8 mouse cellular contexts compared by ENCODE assay signal in genomic region chr11:115509773-115510506, GRCm38 (mm10). TPM values are rescaled to one million over a fixed set of nuclear protein-coding genes. Genes with fewer than 3 reads are reported as not detected.
DNase-seq lines count a peak whose midpoint lies in the region; ATAC-seq and TF ChIP-seq lines count a peak whose summit lies in the region.

No protein-coding gene starts in this region.

- no peaks in the 10 kb centered on the region for H3K9me3 ChIP-seq in heart, embryonic 14.5 days (ENCODE audit: control insufficient read depth, low read length)
- no peaks in the 10 kb centered on the region for H3K9me3 ChIP-seq in liver, embryonic 14.5 days (ENCODE audit: control insufficient read depth, low read length)

- H3K9ac ChIP-seq in heart, adult 2 months (ENCODE audit: low read depth, low read length) = no peak overlapping the region
- H3K9ac ChIP-seq in heart, embryonic 14.5 days (ENCODE audit: low read length) = peak overlapping the region; percentile 98
- H3K9ac ChIP-seq in liver, embryonic 14.5 days (replicated peaks) = peak overlapping the region; percentile 63

- intact Hi-C loops in heart, adult 2 months (cut with DNase I) = no loop called here
- intact Hi-C loops in heart, postnatal 25 days (cut with DNase I) = no loop called here

- TF ChIP-seq POLR2A in heart, adult 2 months (IDR thresholded peaks at IDR 0.05; ENCODE audit: insufficient read depth, low read depth, low read length) = no peak

- H3K4me2 ChIP-seq in heart, embryonic 14.5 days (ENCODE audit: low read length) = peak overlapping the region; percentile 79
- peak overlapping the region; percentile 99 for H3K4me2 ChIP-seq in liver, embryonic 14.5 days (ENCODE audit: low read depth)

- no peaks in the 10 kb centered on the region for H3K27me3 ChIP-seq in heart, adult 2 months (ENCODE audit: control insufficient read depth, insufficient read depth, low read length)
- no peaks in the 10 kb centered on the region for H3K27me3 ChIP-seq in heart, embryonic 14.5 days (ENCODE audit: control insufficient read depth, insufficient read depth, low read length)
- no peaks in the 10 kb centered on the region for H3K27me3 ChIP-seq in liver, embryonic 14.5 days (ENCODE audit: control insufficient read depth, insufficient read depth, low read length)

- WGBS in heart, adult 2 months = 21% methylated on average over 6 of the region's 6 CpGs
- 22% methylated on average over 6 of the region's 6 CpGs for WGBS in heart, embryonic 14.5 days
- WGBS in liver, embryonic 14.5 days (ENCODE audit: insufficient replicate concordance) = 28% methylated on average over 6 of the region's 6 CpGs

- H3K27ac ChIP-seq in heart, adult 2 months = peak overlapping the region; percentile 11; the same call in 1 of the 2 replicates
- H3K27ac ChIP-seq in heart, embryonic 14.5 days (replicated peaks in 1 of 2; ENCODE audit: control insufficient read depth in 1 of 2, insufficient read depth in 1 of 2, low read depth in 2 of 2, low read length in 2 of 2) = peak overlapping the region; percentile 64 to 70
- peak overlapping the region; percentile 92 for H3K27ac ChIP-seq in liver, embryonic 14.5 days

- no peak for TF ChIP-seq CTCF in heart, adult 2 months (IDR thresholded peaks at IDR 0.05)
- no peak for TF ChIP-seq CTCF in liver, embryonic 14.5 days (IDR thresholded peaks at IDR 0.05; ENCODE audit: low read depth)

- H3K36me3 ChIP-seq in heart, adult 2 months (ENCODE audit: control insufficient read depth, insufficient read depth, low read length) = no peaks in the 10 kb centered on the region
- peaks cover 9% of the 10 kb centered on the region; the same call in 1 of the 2 replicates for H3K36me3 ChIP-seq in heart, embryonic 14.5 days (ENCODE audit: control insufficient read depth, insufficient read depth, low read length)
- no peaks in the 10 kb centered on the region for H3K36me3 ChIP-seq in liver, embryonic 14.5 days (replicated peaks; ENCODE audit: control insufficient read depth, insufficient read depth, low read depth)

- H3K79me2 ChIP-seq in heart, adult 2 months (replicated peaks; ENCODE audit: control insufficient read depth, insufficient read depth, low read length) = no peaks in the 10 kb centered on the region; the same call in 1 of the 2 replicates

- peak in 1 of 2 experiments; percentile 29 for DNase-seq in heart, adult 2 months
- no peak for DNase-seq in heart, postnatal 25 days (ENCODE audit: low spot score)
- DNase-seq in Muller cell, postnatal 12 days (ENCODE audit: inconsistent ontology term) = peak; percentile 52
- peak in 2 of 3 experiments; percentile 57 to 61 for DNase-seq in liver, embryonic 14.5 days (ENCODE audit: low read depth in 3 of 3, low spot score in 3 of 3)
- DNase-seq in frontal cortex, postnatal 10 days (ENCODE audit: low spot score in 2 of 2) = no peak
- DNase-seq in kidney, postnatal 25 days = no peak
- no peak for DNase-seq in spleen, adult 12 weeks (ENCODE audit: low spot score)

- no peak for ATAC-seq in heart, embryonic 14.5 days (ENCODE audit: insufficient number of reproducible peaks, insufficient read depth, low FRiP score, low read depth)
- peak; percentile 25 for ATAC-seq in liver, embryonic 14.5 days (ENCODE audit: insufficient read depth)

- no peak for TF ChIP-seq EP300 in heart, adult 2 months (IDR thresholded peaks at IDR 0.05; ENCODE audit: insufficient read depth, low read depth, low read length)
- no peak for TF ChIP-seq EP300 in liver, embryonic 14.5 days (IDR thresholded peaks at IDR 0.05; ENCODE audit: low read depth)

- H3K4me1 ChIP-seq in heart, adult 2 months (ENCODE audit: control insufficient read depth, insufficient read depth, low read length) = peaks cover 20% of the 10 kb centered on the region
- H3K4me1 ChIP-seq in heart, embryonic 14.5 days (ENCODE audit: control insufficient read depth in 2 of 2, insufficient read depth in 2 of 2, low read length in 2 of 2) = peaks cover 32 to 60% of the 10 kb centered on the region in 2 experiments
- peaks cover 71 to 79% of the 10 kb centered on the region in 2 experiments for H3K4me1 ChIP-seq in liver, embryonic 14.5 days (replicated peaks; ENCODE audit: control insufficient read depth in 2 of 2, insufficient read depth in 2 of 2, low read length in 1 of 2)

- H3K4me3 ChIP-seq in heart, adult 2 months = no peak overlapping the region
- H3K4me3 ChIP-seq in heart, embryonic 14.5 days (ENCODE audit: control insufficient read depth in 1 of 2, insufficient read depth in 1 of 2, low read depth in 1 of 2, low read length in 2 of 2) = 0 out of 4 replicates have a peak overlapping the region, but pooled peaks of 1 of the 2 experiments have one; percentile 17
- H3K4me3 ChIP-seq in liver, embryonic 14.5 days (ENCODE audit: insufficient read depth in 1 of 2, low read depth in 2 of 2, low read length in 2 of 2) = peak overlapping the region; percentile 52 to 98

RNA-seq across cellular contexts. Expression of gene Jpt1, which starts 4.2 kb away (rescaled TPM):
- total RNA-seq in heart, adult 2 months (2021) = 100 to 1,000 TPM; 110 TPM
- polyA plus RNA-seq in heart, adult 2 months (2012; rRNA removed) = 116 and 124 TPM in 2 replicates
- total RNA-seq in heart, postnatal 25 days (2021) = 100 to 1,000 TPM; 121 to 135 TPM
- 511 and 538 TPM in 2 replicates for polyA plus RNA-seq in heart, embryonic 14.5 days (2014; fragmentation: Nextera tagmentation; extraction: Ambion mirVana)
- polyA plus RNA-seq in liver, embryonic 14.5 days (2012; rRNA removed) = 138 and 151 TPM in 2 replicates
- polyA plus RNA-seq in liver, embryonic 14.5 days (2014; fragmentation: Nextera tagmentation; extraction: Ambion mirVana) = 233 and 256 TPM in 2 replicates

RNA-seq across cellular contexts. Expression of gene Nt5c, which starts 18.3 kb away (rescaled TPM):
- total RNA-seq in heart, adult 2 months (2021) = 10 to 100 TPM; 10.9 to 12.9 TPM
- polyA plus RNA-seq in heart, adult 2 months (2012; rRNA removed) = 11.7 and 12.4 TPM in 2 replicates
- 10 to 100 TPM; 13.9 to 14.9 TPM for total RNA-seq in heart, postnatal 25 days (2021)
- polyA plus RNA-seq in heart, embryonic 14.5 days (2014; fragmentation: Nextera tagmentation; extraction: Ambion mirVana) = 54.5 and 56.2 TPM in 2 replicates
- polyA plus RNA-seq in liver, embryonic 14.5 days (2012; rRNA removed) = 27.8 and 31.9 TPM in 2 replicates
- 50.7 and 50.9 TPM in 2 replicates for polyA plus RNA-seq in liver, embryonic 14.5 days (2014; fragmentation: Nextera tagmentation; extraction: Ambion mirVana)

RNA-seq across cellular contexts. Expression of gene Sumo2, which starts 26.1 kb away (rescaled TPM):
- 100 to 1,000 TPM; 168 to 177 TPM for total RNA-seq in heart, adult 2 months (2021)
- 64.7 and 126 TPM in 2 replicates for polyA plus RNA-seq in heart, adult 2 months (2012; rRNA removed)
- total RNA-seq in heart, postnatal 25 days (2021) = 100 to 1,000 TPM; 165 to 177 TPM
- polyA plus RNA-seq in heart, embryonic 14.5 days (2014; fragmentation: Nextera tagmentation; extraction: Ambion mirVana) = 600 and 636 TPM in 2 replicates
- 161 and 198 TPM in 2 replicates for polyA plus RNA-seq in liver, embryonic 14.5 days (2012; rRNA removed)
- polyA plus RNA-seq in liver, embryonic 14.5 days (2014; fragmentation: Nextera tagmentation; extraction: Ambion mirVana) = 393 and 406 TPM in 2 replicates

RNA-seq across cellular contexts. Expression of gene Armc7, which starts 34.5 kb away (rescaled TPM):
- 1 to 10 TPM; 1.9 to 2.7 TPM for total RNA-seq in heart, adult 2 months (2021)
- polyA plus RNA-seq in heart, adult 2 months (2012; rRNA removed) = 2.3 and 3.3 TPM in 2 replicates
- total RNA-seq in heart, postnatal 25 days (2021) = 1 to 10 TPM; 1.4 to 2.3 TPM
- 5.5 and 7.5 TPM in 2 replicates for polyA plus RNA-seq in heart, embryonic 14.5 days (2014; fragmentation: Nextera tagmentation; extraction: Ambion mirVana)
- 2.1 and 2.2 TPM in 2 replicates for polyA plus RNA-seq in liver, embryonic 14.5 days (2012; rRNA removed)
- 2.0 and 2.2 TPM in 2 replicates for polyA plus RNA-seq in liver, embryonic 14.5 days (2014; fragmentation: Nextera tagmentation; extraction: Ambion mirVana)

RNA-seq across cellular contexts. Expression of gene Slc16a5, which starts 47.7 kb away (rescaled TPM):
- not detected for total RNA-seq in heart, adult 2 months (2021)
- 0.06 and 0.18 TPM in 2 replicates for polyA plus RNA-seq in heart, adult 2 months (2012; rRNA removed)
- total RNA-seq in heart, postnatal 25 days (2021) = not detected
- polyA plus RNA-seq in heart, embryonic 14.5 days (2014; fragmentation: Nextera tagmentation; extraction: Ambion mirVana) = 0.08 and 0.26 TPM in 2 replicates
- polyA plus RNA-seq in liver, embryonic 14.5 days (2012; rRNA removed) = 0.02 TPM in 2 replicates
- polyA plus RNA-seq in liver, embryonic 14.5 days (2014; fragmentation: Nextera tagmentation; extraction: Ambion mirVana) = 0.05 TPM in 1 of 2 replicates, not detected in the other

Comparison
In these comparisons a context has a peak if more than half of its experiments do, and no peak if none do; other contexts are left out.
1. DNase-seq: peak in Muller cell, postnatal 12 days (single experiment) and liver, embryonic 14.5 days (2 of 3); none in heart, postnatal 25 days (single experiment), frontal cortex, postnatal 10 days (0 of 2), kidney, postnatal 25 days (0 of 2) and spleen, adult 12 weeks (single experiment).
2. H3K27ac ChIP-seq: peak in every context shown above with its lines; median percentile 92 in liver, embryonic 14.5 days; 67 in heart, embryonic 14.5 days; 11 in heart, adult 2 months.